Mouse (Mus musculus) regulatory T cell (primary cell): ENCODE measurements around the gene Ldah.

Source experiments
- in situ Hi-C: fragments of 300-600 bp; cut with MboI, MseI; formaldehyde crosslinking; loops from one replicate; pipeline ENCODE4 v1.15.1; 2025; ENCODE audit warnings: high pct_unique_total_duplicates

Ldah gene

DNA sequence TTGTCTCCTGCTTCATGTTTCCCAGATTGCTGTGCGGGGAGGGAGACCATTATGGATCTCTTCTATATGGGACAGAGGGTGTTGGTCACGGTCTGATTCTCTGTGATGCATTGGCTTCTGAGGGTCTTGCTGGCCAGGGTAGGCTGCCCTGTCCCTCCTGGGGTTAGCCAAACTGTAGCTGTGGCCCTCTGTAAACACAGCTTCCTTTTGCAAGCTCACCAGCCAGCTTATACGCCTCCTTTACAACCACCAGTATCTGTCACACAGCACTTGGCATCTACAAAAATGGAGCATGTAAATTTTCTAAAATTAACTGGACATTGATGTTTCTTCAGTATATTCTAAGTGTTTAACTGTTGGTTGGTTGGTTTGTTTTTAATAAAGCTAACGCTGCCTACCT is 67.5 kb downstream of the Ldah start:
- in situ Hi-C loops = no loop called here

DNA sequence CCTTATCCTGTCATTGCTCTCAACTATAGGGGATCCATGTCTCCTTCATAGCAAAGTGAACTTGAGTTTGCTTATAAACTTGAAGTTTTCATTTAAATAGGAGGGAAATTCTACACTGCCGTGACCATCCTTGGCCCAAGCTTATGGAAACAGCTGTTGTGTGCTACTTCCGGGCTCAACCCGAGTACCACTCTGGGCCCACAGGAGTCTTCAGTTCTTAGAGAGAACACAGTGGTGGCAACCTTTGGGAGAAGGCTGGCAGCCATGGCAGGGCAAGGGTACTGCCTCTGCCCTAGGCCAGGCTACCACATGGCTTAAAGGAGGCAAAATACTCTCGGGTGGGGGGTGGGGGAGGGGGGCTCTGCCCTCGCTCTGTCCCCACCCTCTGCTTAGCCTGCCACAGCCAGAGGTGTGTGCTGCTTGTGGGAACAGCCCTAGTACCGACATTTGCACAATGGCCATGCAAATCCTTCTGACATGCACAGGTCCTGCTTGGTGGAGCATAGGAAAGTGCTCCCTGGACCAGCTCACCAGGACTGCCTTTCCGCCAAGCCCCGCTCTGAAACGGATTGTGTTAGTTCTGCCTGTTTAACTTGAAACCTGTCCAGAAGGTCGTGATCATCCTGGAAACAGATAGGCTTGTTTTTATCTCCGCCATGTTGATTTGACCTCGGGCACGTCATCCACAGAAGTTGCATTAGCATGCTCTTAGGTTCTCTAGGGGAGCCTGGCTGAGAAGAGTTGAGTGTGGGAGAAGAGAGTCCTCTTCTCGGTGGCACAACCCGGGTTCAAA is 73.5 kb downstream of the Ldah start:
- in situ Hi-C loops = no loop called here

- in situ Hi-C loops = no loop called here
Measured at GRCm38 (mm10) chr12:8287970-8288369, 80.1 kb downstream of the Ldah start.

- in situ Hi-C loops = no loop called here
Measured at GRCm38 (mm10) chr12:8289099-8289498, 81.2 kb downstream of the Ldah start.

- in situ Hi-C loops = no loop called here
Measured at GRCm38 (mm10) chr12:8289499-8289898, 81.6 kb downstream of the Ldah start.

GRCm38 (mm10) chr12:8291157-8291853 is 83.4 kb downstream of the Ldah start:
- in situ Hi-C loops = no loop called here

GRCm38 (mm10) chr12:8295307-8295913 is 87.5 kb downstream of the Ldah start:
- in situ Hi-C loops = no loop called here

DNA sequence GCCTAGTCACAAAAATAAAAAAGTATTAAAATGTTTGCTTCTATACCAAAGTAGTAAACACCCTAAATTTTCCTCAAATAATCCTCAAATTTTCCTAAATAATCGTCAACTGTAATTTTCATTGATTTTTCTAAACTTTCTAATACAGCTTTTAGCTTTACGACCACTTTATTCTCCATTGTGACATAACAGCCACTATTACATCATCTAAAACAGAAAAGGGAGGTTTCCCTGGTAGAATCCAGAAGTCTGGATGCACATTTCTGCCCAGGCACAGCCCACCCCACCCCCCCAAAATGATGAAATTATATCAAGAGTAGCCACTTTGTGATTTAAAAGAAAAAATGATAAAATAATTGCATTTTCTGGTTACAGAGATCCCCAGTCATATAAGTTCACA is 88.2 kb downstream of the Ldah start:
- in situ Hi-C loops = no loop called here

DNA sequence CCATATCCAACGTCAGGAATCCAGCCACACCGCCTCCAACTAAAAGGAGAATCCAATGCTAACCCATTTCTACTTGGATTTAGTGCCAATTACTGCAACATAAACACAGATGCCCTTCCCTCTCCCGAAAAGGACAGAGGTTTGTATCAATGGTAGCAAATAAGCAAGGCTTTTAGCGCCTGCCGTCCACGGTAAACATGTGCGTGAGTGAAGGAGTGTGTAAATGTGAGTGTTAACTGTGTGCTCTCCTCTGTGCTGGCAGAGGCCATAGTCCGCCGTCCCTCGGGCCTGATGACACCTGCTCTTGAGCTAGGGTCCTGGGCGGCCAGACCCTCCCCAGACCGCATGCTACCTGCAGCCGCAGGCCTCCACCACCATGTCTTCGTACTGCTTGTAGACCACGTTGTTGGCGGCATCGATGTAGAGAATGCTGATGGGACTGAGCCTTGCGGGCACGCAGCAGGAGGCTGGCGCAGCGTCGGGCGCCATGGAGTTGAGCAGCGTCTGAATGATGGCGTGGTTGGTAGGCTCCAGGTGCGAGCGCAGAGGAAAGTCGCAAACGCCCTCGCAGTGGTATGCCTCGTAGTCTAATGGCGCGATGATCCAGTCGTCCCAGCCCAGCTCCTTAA is 89.8 kb downstream of the Ldah start:
- in situ Hi-C loops = no loop called here

GRCm38 (mm10) chr12:8298361-8299142 is 90.6 kb downstream of the Ldah start:
- in situ Hi-C loops = no loop called here

DNA sequence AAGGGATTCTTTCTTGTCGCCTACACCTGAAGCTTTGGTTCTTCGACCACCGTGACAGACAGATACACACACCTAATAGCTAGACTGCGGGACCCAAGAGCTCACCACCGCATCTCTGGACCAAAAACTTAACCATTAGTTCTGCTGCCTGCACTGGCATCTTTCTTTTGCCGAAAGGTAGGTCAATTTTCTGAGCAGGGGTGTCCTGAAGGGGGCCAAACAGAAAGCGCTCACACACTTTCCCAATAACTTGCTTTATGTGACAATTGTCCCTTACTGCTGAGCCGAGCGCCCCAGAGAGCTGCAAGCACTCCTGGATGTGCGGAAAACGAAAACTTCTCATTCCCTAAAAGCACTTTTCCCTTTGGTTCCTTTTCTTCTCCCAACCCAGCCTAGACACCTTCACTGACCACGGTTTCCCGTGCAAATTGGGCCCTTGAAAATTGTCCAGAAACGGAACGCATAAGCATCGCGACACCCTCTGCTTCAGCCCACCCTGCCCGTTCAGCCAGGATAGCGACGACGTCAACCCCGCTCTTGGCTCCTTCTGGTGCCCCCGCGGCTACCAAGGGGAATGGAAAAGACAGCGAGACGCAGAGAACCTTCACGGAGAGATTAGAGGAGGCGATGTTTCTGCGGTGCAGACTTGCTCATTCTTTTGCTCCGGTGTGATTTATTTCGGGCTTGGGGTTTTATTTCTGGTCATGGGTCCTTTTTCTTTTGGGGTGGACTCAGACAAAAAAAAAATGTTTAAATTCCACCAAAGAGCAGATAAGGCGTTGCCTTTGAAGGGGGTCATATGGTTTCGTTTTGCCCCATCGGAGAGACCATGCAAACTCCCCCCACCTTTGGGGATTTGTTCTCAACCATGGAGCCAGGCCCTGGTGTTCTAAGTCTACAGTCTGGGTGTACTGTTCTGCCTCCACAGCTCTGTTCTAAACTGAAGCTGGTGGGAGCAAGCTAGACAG is 91.5 kb downstream of the Ldah start:
- in situ Hi-C loops = loop anchor here (5.0 kb wide), 1 partner anchor 247 kb away; no protein-coding TSS in a partner anchor

GRCm38 (mm10) chr12:8300111-8300480 is 92.2 kb downstream of the Ldah start:
- in situ Hi-C loops = loop anchor here (5.0 kb wide), 1 partner anchor 248 kb away; no protein-coding TSS in a partner anchor

- in situ Hi-C loops = loop anchor here (5.0 kb wide), 1 partner anchor 248 kb away; no protein-coding TSS in a partner anchor
Measured at GRCm38 (mm10) chr12:8300521-8300920, 92.6 kb downstream of the Ldah start.

DNA sequence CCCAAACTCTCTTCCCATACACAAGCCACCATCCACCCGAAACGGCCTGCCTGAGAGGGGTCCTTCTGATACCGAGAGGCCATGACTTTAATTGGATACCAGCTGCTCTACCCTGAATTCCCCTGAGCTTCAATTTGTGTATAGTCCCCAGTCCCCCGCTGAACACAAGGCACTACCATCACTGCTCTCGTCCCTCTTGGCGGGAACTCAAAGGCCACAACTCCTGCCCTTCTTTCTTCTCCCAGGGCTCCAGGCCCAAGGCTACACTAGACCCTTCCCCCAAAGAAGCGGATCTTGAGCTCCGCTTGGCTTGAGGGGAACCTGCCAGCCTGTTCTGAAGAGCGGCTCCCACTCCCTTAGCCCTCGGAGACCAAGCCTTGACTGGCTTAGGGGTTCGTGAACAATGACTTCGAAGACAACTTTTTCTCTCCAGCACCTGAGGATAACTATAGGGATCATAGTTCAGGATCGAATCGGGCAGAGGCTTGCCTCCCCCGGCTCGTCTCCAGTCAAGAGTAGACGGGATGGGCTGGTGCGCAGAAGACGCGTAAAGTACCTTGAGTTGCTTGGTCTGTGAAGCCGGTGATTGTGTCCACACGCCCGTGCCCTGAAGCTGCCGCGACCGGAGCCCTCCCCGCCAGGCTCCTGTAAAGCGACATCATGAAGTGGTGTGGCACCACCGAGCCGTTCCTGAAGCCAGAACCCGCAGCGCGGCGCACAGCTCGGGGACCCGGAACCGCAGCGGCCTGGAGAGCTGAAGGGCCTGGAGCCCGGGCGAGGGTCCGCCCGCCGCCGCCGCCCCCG is 93.3 kb downstream of the Ldah start:
- in situ Hi-C loops = loop anchor here (5.0 kb wide), 1 partner anchor 249 kb away; no protein-coding TSS in a partner anchor

GRCm38 (mm10) chr12:8301841-8302431 is 94.0 kb downstream of the Ldah start, which contains the start of gene Gdf7:
TSS of gene Gdf7 (minus strand) at chr12:8301954.
- in situ Hi-C loops = loop anchor here (5.0 kb wide), 1 partner anchor 250 kb away; no protein-coding TSS in a partner anchor

DNA sequence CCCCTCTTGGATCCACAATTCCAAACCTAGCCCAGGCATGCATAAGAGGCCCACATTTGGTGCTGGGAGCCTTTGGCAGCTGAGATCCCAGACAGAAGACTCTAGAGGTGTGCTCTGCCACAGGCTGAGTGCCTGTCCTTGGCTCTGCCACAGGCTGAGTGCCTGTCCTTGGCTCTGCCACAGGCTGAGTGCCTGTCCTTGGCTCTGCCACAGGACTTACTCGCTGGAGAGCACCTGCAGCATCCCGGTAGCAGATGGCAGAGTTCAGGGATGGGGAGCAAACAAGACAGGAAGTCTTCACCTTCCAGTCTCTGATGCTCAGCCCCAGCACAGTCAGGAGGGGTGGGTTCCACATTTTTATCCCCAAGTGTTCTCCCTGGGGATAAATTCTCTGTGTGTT is 97.4 kb downstream of the Ldah start:
- in situ Hi-C loops = no loop called here

GRCm38 (mm10) chr12:8306432-8306831 is 98.5 kb downstream of the Ldah start:
- in situ Hi-C loops = no loop called here

DNA sequence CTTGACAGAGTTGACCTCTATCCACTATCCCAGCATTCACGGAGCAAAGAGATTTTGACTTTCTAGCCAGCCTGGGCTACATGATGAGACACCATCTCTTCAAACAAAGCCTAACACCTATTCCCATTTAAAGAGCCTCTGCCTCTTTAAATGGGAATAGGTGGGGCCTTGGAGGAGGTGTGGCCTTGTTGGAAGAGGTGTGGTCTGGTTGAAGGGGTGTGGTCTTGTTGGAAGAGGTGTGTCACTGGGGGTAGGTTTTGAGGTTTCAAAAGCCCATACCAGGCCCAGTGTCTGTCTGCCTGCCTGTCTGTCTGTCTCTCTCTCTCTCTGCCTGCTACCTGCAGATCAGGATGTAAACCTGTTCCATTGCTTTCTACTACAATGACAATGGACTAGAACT is 99.0 kb downstream of the Ldah start:
- in situ Hi-C loops = no loop called here

- in situ Hi-C loops = no loop called here
Measured at GRCm38 (mm10) chr12:8310992-8311391, 103.1 kb downstream of the Ldah start.
